Mouse (Mus musculus) frontal cortex, postnatal 14 days (tissue): ENCODE measurements around the gene Pym1.

Experiments used
- DNase-seq, 2 experiments: peaks; one replicate each; pipeline ENCODE4 v3.0.0; 2022; ENCODE audit warnings: low spot score in 2 of 2

Gene Pym1

DNA sequence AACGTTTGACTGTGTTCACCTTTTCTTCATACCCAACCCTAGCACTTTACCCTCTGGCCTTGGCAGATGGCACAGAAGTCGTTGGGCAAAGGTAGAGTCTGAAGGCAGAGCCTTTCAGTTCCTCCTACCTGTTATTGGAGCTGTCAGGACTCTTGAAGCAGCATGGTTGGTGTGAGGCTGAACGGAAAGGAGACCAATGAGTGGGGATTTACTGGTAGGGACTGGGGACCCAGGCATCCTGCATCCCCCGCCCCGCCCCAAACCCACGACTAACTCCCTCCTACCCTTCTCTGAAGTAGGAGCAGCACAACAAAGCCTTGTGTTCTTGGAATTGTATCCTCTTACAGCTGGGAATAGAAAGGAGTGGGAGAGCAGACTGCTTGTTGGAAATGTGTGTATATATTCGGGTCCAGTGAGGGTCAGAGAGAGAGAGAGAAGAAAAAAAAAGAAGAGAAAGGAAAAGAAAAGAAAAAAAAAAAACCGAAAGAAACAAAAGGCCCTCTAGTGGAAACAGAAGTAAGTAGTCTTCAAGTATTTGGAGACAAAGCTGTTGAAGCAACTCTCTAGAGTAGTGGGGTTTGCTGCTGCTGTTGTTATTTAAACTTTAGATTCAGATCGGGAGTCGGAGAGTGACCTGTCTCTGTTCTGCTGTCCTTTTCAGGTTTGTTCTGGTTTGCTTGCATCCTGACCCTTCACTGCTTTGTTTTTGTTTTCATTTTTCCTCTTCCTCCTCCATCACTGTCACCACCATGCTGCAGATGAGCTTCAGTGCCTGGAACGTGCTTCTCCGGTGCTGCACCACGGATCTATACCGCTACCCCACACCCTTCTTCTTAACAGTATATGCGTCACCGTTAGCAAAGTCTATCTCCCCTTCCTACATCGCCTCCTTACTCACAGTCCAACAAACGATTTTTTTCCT, 2.7 kb upstream of the Pym1 start, which contains the start of gene Dgka:
Gene Dgka (minus strand): TSS at position 176 of the 922 bp plus-strand sequence.
- DNase-seq: no peak

DNA sequence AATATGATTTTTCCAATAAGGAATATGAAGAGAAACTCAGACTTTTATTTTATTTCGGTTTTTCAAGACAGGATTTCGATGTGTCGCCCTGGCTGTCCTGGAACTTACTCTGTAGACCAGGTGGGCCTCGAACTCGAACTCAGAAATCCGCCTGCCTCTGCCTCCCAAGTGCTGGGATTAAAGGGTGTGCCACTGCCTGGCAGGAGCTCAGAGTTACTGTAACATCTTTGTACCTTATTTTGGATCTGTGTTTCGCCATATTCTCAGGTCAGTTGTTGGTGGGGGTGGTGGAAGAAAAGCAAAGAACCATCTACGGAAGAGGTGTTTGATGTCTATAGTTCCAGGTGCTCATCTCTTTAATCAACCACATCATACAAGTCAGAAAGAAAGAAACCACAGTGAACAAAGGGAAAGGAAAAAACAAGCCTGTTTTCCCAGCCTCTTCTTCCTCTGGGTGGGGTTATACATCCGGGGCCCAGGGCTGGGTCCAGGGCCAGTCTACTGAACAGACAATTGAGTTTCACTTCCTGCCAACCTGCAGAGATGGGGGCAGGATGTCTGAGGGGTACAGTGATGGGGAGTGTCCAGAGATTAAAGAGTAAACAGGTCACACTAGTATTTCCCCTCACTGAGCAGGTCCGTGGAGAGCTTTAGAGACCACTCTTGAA, 1.6 kb upstream of the Pym1 start:
- DNase-seq: no peak

DNA sequence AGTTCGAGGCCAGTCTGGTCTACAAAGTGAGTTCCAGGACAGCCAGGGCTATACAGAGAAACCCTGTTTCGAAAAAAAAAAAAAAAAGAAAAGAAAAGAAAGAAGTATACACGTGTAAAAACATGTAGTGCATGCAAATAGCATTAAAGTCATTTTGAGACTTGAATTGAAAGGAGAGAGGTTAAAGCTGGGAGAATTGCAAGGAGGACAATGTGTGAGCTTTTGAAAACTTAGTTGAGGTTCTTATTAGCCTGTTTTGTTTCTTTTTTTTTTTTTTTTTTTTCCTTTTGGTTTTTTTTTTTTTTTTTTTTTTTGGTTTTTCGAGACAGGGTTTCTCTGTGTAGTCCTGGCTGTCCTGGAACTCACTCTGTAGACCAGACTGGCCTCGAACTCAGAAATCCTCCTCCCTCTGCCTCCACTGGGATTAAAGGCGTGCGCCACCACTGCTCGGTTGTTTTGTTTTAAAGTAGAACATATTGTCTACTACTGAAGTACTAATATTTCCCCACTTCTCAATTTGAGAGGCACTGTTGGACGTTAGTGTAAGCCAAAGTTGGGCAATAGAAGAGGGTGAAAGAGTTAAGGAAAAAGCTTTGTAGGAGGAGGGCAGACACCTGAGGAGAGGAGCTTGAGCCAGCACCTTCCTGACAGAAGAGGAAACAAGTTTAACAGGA, 580 bp upstream of the Pym1 start:
- DNase-seq: no peak

DNA sequence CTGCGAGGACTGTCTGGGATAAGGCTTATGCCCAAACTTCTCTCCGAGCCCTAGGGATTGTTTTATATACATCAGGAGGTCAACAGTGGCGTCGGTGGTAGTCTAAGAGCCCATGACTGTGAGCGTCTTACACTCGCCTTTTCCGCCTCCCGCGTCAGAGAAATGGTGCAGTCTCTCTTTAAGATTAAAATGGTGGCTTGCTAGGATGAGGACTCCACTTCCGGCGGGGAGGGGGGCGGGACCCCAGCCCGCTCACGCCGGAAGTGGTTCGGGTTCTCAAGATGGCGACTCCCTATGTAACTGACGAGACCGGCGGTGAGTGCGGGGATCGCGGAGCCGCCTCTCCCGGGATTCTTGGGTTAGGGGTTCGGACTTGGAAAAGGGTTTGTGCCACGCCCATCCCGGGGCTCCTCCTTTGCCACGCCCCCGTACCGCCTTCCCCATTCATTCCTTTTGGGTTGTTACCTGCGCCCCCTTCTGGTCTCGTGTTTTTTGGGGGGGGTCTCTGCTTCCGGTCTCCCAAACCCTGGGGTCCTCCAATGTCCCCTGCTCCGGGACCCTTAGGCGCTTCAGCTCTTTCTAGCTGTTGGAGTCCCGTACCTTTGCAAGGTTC, 669 bp downstream of the Pym1 start:
- peak; percentile 68 to 70 for DNase-seq

DNA sequence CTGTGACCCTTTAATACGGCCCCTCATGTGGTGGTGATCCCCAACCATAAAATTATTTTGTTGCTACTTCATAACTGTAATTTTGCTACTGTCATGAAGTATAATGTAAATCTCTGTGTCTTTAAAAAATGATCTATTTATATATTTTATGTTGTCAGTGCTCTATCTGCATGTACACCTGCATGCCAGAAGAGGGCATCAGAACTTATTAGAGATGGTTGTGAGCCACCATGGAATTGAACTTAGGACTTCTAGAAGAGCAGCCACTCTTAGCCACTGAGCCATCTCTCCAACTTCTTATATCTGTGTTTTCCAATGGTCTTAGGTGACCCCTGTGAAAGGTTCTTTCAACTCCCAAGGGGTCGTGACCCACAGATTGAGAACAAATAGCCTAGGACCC, 25.2 kb downstream of the Pym1 start:
- no peak for DNase-seq

DNA sequence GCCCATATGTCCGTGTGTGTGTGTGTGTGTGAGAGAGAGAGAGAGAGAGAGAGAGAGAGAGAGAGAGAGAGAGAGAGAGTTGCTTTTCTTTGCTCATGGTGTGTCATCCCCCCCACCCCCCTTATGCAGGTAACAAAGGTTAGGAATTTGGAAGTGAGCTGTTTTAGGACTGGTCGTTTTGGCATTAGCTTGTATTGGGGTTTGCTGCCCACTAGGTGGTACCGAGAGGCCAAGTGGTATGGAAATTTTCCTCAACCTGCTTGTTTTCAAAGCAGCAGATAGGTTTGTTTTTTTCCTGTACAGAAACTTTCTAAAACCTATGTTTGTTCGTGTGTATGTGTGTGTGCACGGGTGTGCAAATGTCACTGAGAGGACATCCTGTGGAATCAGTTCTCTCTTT, 26.0 kb downstream of the Pym1 start:
- no peak for DNase-seq

- DNase-seq: no peak
These were observed 30.8 kb downstream of the Pym1 start for GRCm38 (mm10) chr10:128778441-128778840.

- DNase-seq: no peak
These were observed 31.5 kb downstream of the Pym1 start for GRCm38 (mm10) chr10:128779011-128779795.

GRCm38 (mm10) chr10:128780200-128780599, 32.5 kb downstream of the Pym1 start:
- no peak for DNase-seq

GRCm38 (mm10) chr10:128790398-128791124, 42.9 kb downstream of the Pym1 start, which contains the start of gene Mmp19:
Gene Mmp19, plus strand, starts transcription at chr10:128790910.
- no peak for DNase-seq

- no peak for DNase-seq
These were observed 44.4 kb downstream of the Pym1 start for GRCm38 (mm10) chr10:128792041-128792440.

DNA sequence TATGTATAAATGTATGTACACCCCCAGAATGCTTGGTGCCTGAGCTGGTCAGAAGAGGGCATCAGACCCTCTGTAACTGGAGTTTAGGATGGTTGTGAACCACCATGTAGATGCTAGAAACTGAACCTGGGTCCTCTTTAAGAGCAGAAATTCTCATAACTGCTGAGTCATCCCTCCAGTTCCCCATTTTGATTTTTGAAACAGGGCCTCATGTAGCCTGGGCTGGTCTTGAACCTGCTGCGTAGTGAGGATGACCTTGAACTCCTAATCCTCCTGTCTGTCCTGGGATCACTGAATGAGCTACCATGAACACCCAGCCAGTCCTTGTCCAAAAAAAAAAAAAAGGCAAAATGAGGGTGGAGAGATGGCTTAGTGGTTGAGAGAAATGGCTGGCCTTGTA, 45.6 kb downstream of the Pym1 start:
- DNase-seq: no peak

- DNase-seq: no peak
These were observed 46.7 kb downstream of the Pym1 start for GRCm38 (mm10) chr10:128794391-128794790.

GRCm38 (mm10) chr10:128795581-128795980, 47.9 kb downstream of the Pym1 start:
- DNase-seq: no peak

DNA sequence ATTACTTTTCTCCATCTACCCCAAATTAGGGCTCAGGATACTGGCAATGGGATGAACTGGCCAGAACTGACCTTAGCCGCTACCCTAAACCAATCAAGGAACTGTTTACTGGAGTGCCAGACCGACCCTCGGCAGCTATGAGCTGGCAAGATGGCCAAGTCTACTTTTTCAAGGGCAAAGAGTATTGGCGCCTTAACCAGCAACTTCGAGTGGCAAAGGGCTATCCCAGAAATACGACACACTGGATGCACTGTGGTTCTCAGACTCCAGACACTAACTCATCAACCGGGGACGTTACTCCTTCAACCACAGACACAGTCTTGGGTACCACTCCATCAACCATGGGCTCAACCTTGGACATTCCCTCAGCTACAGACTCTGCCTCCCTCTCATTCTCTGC, 51.0 kb downstream of the Pym1 start:
- no peak for DNase-seq

DNA sequence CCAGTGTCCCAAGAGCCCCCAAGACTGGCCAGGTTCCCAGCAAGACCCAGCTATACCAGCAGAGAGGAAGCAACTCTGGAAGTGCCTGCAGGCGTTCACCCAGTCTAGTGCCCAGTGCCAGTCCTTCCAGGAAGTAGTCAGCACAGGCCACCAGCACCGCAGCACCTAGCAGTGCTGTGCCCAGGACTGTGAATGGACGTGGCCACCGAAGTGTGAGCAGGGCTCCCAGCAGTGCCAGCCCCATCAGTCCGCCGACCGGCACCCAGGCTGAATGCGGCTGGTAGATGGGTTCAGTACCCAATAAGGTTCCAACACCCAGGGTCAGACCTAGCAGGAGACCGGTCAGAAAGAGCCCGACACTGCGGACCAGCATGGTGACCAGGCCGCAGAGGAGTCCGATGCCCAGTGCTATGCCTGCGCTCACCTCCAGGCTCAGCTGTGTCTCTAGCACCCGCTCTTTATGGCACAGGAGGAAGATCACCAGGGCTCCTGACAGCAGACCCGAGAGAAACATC, 54.3 kb downstream of the Pym1 start:
- DNase-seq: no peak

GRCm38 (mm10) chr10:128802956-128803355, 55.3 kb downstream of the Pym1 start:
- no peak for DNase-seq

DNA sequence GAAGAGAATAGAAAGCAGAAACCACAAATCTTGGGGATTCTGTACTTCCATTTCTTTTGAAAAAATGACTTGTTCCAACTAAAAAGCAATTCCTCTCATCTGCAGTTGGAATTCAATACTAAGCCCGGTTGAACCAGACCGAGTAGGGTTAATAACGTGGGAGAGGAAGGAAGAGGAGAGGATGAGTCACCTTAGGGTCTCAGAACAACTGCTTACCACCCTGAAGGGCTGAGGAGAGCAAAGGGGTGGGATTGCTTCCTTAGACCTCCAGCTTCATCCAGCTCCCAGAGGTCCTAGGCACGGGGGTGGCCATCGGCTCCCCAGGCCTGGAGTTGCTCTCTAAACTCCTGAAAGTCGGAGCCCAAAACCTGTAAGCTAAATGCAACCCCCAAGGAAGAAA, 55.7 kb downstream of the Pym1 start:
- DNase-seq: no peak

- peak; percentile 62 to 77 for DNase-seq
These were observed 56.1 kb downstream of the Pym1 start, which contains the start of gene Dnajc14 for GRCm38 (mm10) chr10:128803771-128804270. Gene Dnajc14, plus strand, starts transcription at chr10:128804062.
